Mouse (Mus musculus): ENCODE measurements around the gene Mrgpra6.

- TF ChIP-seq POLR2A (IDR thresholded peaks at IDR 0.05; ENCODE audit: control insufficient read depth, low read depth, low read length) (no peak), CTCF (IDR thresholded peaks at IDR 0.05; ENCODE audit: control insufficient read depth, insufficient read depth, insufficient replicate concordance, low read depth, low read length) (no peak)
Measured at GRCm38 (mm10) chr7:47165028-47165427, 39.7 kb downstream of the Mrgpra6 start.
